Mouse (Mus musculus): ENCODE results near the gene Zfp518b. TPM values are rescaled to one million over a fixed set of nuclear protein-coding genes. Genes with fewer than 3 reads are reported as not detected.

The Zfp518b gene
- polyA plus RNA-seq (2012; rRNA removed): 2.0 and 2.7 TPM in 2 replicates

DNA sequence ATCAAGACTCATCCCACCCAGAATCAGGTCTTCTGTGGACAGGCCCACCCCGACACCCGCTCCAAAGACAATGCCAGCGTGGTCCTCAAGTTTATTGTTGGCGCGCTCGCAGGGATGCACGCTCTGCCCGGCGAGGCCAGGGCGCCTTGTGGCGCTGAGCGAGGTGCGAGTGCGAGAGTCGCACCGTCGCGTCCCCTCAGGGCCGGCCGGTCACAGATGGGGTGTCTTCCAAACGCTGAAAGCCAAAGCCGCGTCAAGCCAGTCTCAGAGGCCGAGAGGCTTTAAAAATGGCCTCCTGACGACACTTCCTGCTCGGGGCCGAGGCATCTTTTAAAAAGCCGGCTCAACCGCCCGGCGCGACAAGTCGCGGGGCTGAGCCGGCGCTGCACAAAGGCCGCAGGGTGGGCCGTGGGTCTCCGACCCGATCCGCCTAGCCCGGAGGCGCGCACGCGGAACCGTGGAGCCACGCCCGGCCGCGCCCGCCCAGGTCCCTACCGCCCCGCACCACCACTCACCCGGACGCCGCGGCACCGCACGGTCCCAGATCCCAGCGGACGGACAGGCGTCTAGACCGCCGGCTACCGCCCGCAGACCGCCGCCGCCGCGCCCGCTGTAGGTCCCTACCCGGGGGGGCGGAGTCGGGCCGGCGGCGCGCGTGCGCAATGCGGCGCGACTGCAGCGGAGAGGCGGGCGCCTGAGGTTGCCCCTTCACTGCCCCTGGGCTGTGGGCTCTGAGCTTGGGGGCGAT, at the start of gene Zfp518b:
TSS of gene Zfp518b (minus strand) at position 663 of the 748 bp plus-strand sequence.

Other genes starting within 250 kb of the Zfp518b start
- gene Slc2a9, start 181.7 kb downstream of the Zfp518b start, polyA plus RNA-seq (2012; rRNA removed): 1.9 TPM in 2 replicates
- gene Wdr1, start 121.6 kb downstream of the Zfp518b start, polyA plus RNA-seq (2012; rRNA removed): 179 and 192 TPM in 2 replicates
- 0.17 TPM in 1 of 2 replicates, not detected in the other for gene Clnk, start 192.0 kb upstream of the Zfp518b start, polyA plus RNA-seq (2012; rRNA removed)